Mouse (Mus musculus) liver, embryonic 15.5 days (tissue): Measurements from ENCODE around the gene Clic1. TPM values are rescaled to one million over a fixed set of nuclear protein-coding genes. Genes with fewer than 3 reads are reported as not detected.
"Not testable (repeated sequence)": the region's sequence is repeated elsewhere in the genome, so short reads cannot be mapped to it uniquely, and the experiment has no call there.

Experiments used
- ATAC-seq: fragments of 200-750 bp; cut with Nextera tagmentation; 2 replicates; pipeline ENCODE4 v1.8.0; 2017; ENCODE audit warnings: moderate number of reproducible peaks, mild to moderate bottlenecking, moderate library complexity; ENCODE audit not compliant: insufficient read depth
- H3K27ac ChIP-seq: fragments of 300-500 bp; sonication (generic); replicated peaks from 2 replicates; pipeline ENCODE4 v1.5.1; 2015; ENCODE audit warnings: mild to moderate bottlenecking, inconsistent platforms
- H3K27me3 ChIP-seq: fragments of 300-500 bp; sonication (generic); 2 replicates; pipeline ENCODE4 v1.6.1; 2015; ENCODE audit warnings: mild to moderate bottlenecking, inconsistent platforms
- H3K36me3 ChIP-seq: fragments of 300-500 bp; sonication (generic); replicated peaks from 2 replicates; pipeline ENCODE4 v1.6.1; 2015; ENCODE audit warnings: moderate library complexity, mild to moderate bottlenecking, inconsistent platforms
- H3K4me1 ChIP-seq: fragments of 300-500 bp; sonication (generic); replicated peaks from 2 replicates; pipeline ENCODE4 v1.6.1; 2015; ENCODE audit warnings: inconsistent platforms
- H3K4me2 ChIP-seq: fragments of 300-500 bp; sonication (generic); 2 replicates; pipeline ENCODE4 v1.6.1; 2015; ENCODE audit warnings: moderate library complexity, mild to moderate bottlenecking, inconsistent platforms
- H3K4me3 ChIP-seq: fragments of 300-500 bp; sonication (generic); replicated peaks from 2 replicates; pipeline ENCODE4 v1.5.1; 2015; ENCODE audit warnings: mild to moderate bottlenecking, inconsistent platforms
- H3K9ac ChIP-seq: fragments of 300-500 bp; sonication (generic); 2 replicates; pipeline ENCODE4 v1.6.1; 2015; ENCODE audit warnings: moderate library complexity, mild to moderate bottlenecking, inconsistent platforms
- H3K9me3 ChIP-seq: fragments of 300-500 bp; sonication (generic); replicated peaks from 2 replicates; pipeline ENCODE4 v1.6.1; 2016; ENCODE audit warnings: inconsistent platforms
- WGBS: fragments of 180-500 bp; shearing (Covaris S2); methylation state at CpG from one replicate; pipeline ENCODE4 v1.1.7; 2015; ENCODE audit warnings: mixed read lengths; ENCODE audit not compliant: insufficient replicate concordance; 5-methylcytosine and 5-hydroxymethylcytosine counted together
- polyA plus RNA-seq: library from polyadenylated mRNA; unstranded; fragments of >200 nt; fragmentation: Nextera tagmentation; extraction: Ambion mirVana; gene quantifications from 2 replicates; pipeline ENCODE4 v1.2.1, GENCODE M21; 2015

Clic1 gene
- polyA plus RNA-seq, 1 experiment from 2014 or later: 122 TPM

DNA sequence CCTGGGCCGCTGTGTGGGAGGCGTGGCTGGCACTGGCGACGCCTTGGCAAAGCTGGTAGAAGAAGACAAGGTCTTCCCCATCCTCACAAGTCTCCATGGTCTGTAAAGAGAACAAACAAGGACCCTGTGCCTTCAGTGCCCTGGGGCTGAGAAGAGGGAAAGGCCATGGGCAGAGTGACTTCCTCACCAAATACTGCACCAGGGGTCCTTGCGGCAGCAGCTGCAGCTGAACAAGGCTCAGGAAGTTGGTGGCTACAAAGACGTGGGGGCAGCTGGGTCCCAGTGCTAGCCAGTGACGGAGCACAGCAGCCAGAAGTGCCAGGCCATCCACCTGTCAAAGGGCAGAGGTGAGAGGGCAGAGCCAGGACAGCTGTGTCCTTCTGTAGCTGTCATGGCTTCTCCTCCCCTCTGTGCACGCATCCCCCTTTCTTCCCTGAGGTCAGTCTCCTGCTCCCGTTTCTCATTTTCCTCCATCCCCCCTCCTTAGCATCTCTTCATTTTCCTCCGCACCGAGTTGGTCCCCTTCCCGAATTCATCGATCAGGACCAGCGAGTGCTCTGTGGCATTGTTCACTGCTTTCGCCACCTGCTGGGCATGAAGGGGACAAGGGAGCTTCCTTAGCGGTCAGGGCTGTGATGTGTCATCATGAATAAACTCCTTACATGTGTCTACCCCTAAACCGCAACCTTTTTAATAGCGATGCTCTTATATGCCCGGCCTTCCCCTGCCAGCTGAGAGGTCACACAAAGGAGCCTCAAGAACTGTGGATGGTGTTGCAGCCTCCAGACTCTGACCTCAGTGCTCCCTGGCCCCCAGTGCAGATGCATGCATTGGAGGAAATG is 19.9 kb upstream of the Clic1 start:
- H3K9ac ChIP-seq: 0 out of 2 replicates have a peak overlapping the region, but pooled peaks have one; percentile 10

GRCm38 (mm10) chr17:35031272-35031671 is 18.5 kb upstream of the Clic1 start:
- ATAC-seq: no peak
- WGBS: 87% methylated on average over 11 of the region's 11 CpGs
- H3K9ac ChIP-seq: no peak overlapping the region
- no peaks in the 10 kb centered on the region for H3K27me3 ChIP-seq
- no peak overlapping the region for H3K27ac ChIP-seq
- H3K4me2 ChIP-seq: no peak overlapping the region
- no peaks in the 10 kb centered on the region for H3K9me3 ChIP-seq
- peaks cover 47% of the 10 kb centered on the region for H3K4me1 ChIP-seq
- no peaks in the 10 kb centered on the region for H3K36me3 ChIP-seq
- H3K4me3 ChIP-seq: no peak overlapping the region

More for the DNA sequence above, 19.9 kb upstream of the Clic1 start:
- H3K4me1 ChIP-seq: peaks cover 52% of the 10 kb centered on the region
- H3K27ac ChIP-seq: no peak overlapping the region
- no peaks in the 10 kb centered on the region for H3K36me3 ChIP-seq
- H3K4me2 ChIP-seq: no peak overlapping the region
- WGBS: 33% methylated on average over 19 of the region's 19 CpGs
- no peak overlapping the region for H3K4me3 ChIP-seq
- ATAC-seq: no peak
- no peaks in the 10 kb centered on the region for H3K9me3 ChIP-seq
- no peaks in the 10 kb centered on the region for H3K27me3 ChIP-seq

GRCm38 (mm10) chr17:35031880-35032279 is 17.9 kb upstream of the Clic1 start:
- Histone ChIP-seq H3K4me3 (no peak overlapping the region), H3K4me2 (no peak overlapping the region), H3K9me3 (no peaks in the 10 kb centered on the region), H3K36me3 (no peaks in the 10 kb centered on the region), H3K4me1 (peaks cover 47% of the 10 kb centered on the region), H3K27ac (no peak overlapping the region), H3K27me3 (no peaks in the 10 kb centered on the region), H3K9ac (no peak overlapping the region)
- ATAC-seq: no peak; the same call in 1 of the 2 replicates
- 64% methylated on average over 7 of the region's 7 CpGs for WGBS

DNA sequence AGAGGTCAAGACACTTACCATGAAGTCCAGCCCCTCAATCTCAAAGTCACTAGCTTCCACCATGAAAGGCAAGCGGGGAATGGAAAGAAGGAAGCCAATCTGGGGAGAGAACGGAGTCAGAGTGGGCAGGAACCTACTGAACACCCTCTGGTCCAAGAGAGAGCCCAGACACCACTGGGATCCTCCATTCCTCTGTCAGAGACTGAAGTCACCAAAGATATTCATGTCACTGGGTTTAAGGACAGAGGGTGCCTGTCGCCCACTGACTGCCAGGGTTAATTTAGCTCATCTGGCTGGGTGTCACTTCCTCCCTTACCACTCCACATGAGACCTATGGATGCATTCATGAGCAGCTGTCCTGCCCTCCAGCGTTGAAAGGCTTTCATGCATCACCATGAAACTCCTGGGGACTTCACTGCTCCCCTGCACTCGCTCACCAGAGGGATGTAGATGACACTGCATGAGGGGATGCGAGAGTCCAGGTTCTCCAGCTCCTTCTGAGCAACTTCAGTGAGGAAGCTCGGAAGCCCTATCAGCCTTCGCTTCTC is 17.4 kb upstream of the Clic1 start:
- Histone ChIP-seq H3K4me1 (peaks cover 44% of the 10 kb centered on the region), H3K4me2 (no peak overlapping the region), H3K36me3 (no peaks in the 10 kb centered on the region), H3K4me3 (no peak overlapping the region), H3K27me3 (no peaks in the 10 kb centered on the region), H3K9me3 (no peaks in the 10 kb centered on the region), H3K27ac (no peak overlapping the region), H3K9ac (no peak overlapping the region)
- ATAC-seq: no peak
- 65% methylated on average over 8 of the region's 8 CpGs for WGBS

- not testable (repeated sequence) for ATAC-seq, H3K36me3 ChIP-seq, H3K4me2 ChIP-seq, H3K9ac ChIP-seq, H3K27me3 ChIP-seq, H3K9me3 ChIP-seq, H3K4me3 ChIP-seq, H3K27ac ChIP-seq
- H3K4me1 ChIP-seq: peaks cover 34% of the 10 kb centered on the region
- 38% methylated on average over 1 of the region's 1 CpGs for WGBS
Measured at GRCm38 (mm10) chr17:35033703-35034102, 16.1 kb upstream of the Clic1 start.

DNA sequence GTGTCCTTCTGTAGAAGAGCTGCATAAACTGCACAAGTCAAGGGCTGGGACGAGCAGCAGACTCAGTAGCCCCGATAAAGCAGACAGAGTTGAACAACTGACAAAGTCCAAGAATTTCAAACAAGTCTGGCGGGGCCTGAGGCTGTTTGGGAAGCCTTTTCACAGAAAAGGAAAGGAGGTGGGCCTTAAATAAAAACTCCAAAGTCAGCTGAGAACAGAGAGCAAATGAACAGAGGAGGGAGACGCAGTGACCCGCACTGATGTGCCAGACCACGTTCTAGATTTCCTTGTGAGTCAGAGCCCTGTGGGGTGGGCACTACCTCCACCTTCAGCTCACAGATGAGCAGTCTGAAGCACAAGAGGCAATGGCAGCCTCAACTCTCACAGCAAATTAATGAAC is 14.9 kb upstream of the Clic1 start:
- whole genome bisulfite sequencing: 58% methylated on average over 6 of the region's 6 CpGs
- Histone ChIP-seq H3K9ac (no peak overlapping the region), H3K4me2 (no peak overlapping the region), H3K4me3 (no peak overlapping the region), H3K27me3 (no peaks in the 10 kb centered on the region), H3K9me3 (no peaks in the 10 kb centered on the region), H3K36me3 (no peaks in the 10 kb centered on the region), H3K27ac (no peak overlapping the region), H3K4me1 (peaks cover 25% of the 10 kb centered on the region)
- no peak for ATAC-seq

- Histone ChIP-seq H3K4me1 (peaks cover 28% of the 10 kb centered on the region), H3K4me3 (no peak overlapping the region), H3K4me2 (no peak overlapping the region), H3K27me3 (no peaks in the 10 kb centered on the region), H3K36me3 (no peaks in the 10 kb centered on the region), H3K9me3 (no peaks in the 10 kb centered on the region), H3K9ac (no peak overlapping the region), H3K27ac (no peak overlapping the region)
- ATAC-seq: no peak
- WGBS: 79% methylated on average over 11 of the region's 11 CpGs
Measured at GRCm38 (mm10) chr17:35039121-35039873, 10.5 kb upstream of the Clic1 start.

GRCm38 (mm10) chr17:35043794-35044193 is 6.0 kb upstream of the Clic1 start:
- no peak for ATAC-seq
- WGBS: 72% methylated on average over 4 of the region's 4 CpGs
- Histone ChIP-seq H3K4me2 (no peak overlapping the region), H3K9me3 (no peaks in the 10 kb centered on the region), H3K4me1 (peaks cover 68% of the 10 kb centered on the region), H3K27me3 (no peaks in the 10 kb centered on the region), H3K9ac (no peak overlapping the region), H3K36me3 (no peaks in the 10 kb centered on the region), H3K4me3 (no peak overlapping the region), H3K27ac (peak overlapping the region; percentile 91)

DNA sequence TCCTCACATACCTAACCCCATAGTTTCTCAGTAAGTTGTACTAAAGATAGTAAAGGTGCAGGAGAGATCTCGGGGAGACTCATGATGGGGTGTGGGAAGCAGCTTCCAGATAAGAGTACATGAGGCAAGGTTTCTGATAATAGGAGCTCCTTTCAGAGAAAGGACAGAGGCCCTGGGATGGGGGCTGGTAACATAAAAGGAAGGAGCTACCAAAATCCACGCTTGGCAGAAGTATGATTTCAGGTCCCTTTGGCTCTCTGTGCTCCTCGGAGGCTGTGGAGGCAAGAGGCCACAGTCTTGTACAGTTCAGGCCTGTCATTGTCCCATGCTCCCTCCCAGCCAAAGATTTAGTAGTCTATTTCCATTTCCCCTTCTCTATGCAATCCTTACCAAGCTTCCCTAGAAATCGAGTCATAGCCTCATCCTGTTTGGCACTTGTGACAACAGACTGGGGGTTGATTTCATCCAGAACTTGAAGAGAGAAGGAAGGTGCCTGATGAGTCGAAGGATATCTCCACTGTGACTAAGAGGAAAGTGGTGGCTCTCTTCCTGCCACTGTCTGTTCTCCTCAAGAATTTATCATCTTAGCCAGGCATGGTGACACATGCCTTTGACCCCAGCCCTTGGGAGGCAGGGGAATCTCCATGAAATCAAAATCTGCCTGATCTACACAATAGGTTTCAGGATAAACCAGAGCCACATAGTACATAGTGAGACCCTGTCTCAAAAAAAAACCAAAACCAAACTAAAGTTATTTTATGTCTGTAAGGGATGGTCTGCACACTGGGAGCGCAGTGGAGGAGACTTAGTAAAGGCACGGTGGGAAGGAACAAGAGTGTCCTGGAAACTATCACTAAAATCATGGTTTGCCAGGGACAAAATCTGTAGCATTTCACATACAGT is 4.6 kb upstream of the Clic1 start:
- Histone ChIP-seq H3K4me3 (peak overlapping the region; percentile 72), H3K27ac (peak overlapping the region; percentile 91), H3K27me3 (no peaks in the 10 kb centered on the region), H3K9ac (peak overlapping the region; percentile 88), H3K4me2 (peak overlapping the region; percentile 98), H3K9me3 (no peaks in the 10 kb centered on the region), H3K36me3 (no peaks in the 10 kb centered on the region), H3K4me1 (peaks cover 82% of the 10 kb centered on the region)
- ATAC-seq: peak; percentile 30; the same call in 1 of the 2 replicates
- 27% methylated on average over 7 of the region's 7 CpGs for WGBS

DNA sequence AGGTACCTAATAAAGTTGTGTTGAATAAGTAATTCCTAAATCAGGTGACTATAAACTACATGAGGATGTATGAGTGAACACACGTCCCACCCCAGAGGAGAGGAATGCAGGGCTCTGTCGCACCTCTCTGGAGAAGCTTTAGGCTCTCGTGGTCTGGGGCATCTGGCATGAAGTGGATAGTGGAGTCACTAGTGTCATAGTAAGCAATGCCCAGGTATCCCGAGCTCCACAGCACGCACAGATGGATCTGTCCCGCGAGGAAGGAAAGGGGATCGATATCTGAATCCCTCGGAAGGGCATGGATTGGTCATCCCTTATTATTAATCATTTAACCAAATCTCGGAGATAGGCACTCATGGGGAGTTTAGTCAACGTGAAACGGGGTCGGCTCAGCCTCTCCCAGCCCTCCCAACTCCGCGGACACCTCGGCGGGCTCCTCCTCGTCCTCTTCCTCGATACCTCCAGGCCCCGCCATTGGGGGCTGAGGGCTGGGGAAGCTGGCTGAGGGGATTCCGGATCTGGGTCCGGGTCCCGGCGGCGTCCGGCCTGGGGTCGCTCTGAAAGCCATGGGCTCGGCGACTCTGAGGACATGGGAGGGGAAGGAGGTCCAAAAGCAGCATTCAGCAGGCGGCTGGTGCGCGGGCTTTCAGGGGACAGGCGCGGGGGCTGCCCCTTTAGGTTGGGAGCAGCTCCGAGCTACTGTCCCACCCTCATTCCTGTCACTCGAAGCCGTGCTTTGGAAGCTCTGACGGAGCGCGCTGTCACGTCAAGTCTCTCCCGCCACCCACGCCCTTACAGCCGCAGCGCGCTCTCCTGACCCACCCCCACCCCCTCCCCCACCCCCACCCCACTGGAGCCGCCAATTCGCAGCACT is 3.7 kb upstream of the Clic1 start:
- 3% methylated on average over 48 of the region's 48 CpGs for WGBS
- H3K4me1 ChIP-seq: peaks cover 89% of the 10 kb centered on the region
- H3K4me3 ChIP-seq: peak overlapping the region; percentile 72
- H3K9me3 ChIP-seq: no peaks in the 10 kb centered on the region
- peak overlapping the region; percentile 88 for H3K9ac ChIP-seq
- H3K36me3 ChIP-seq: no peaks in the 10 kb centered on the region
- peak overlapping the region; percentile 98 for H3K4me2 ChIP-seq
- no peaks in the 10 kb centered on the region for H3K27me3 ChIP-seq
- H3K27ac ChIP-seq: peak overlapping the region; percentile 91
- no peak for ATAC-seq
